Mouse (Mus musculus) kidney, postnatal 0 days (tissue): ENCODE data around the gene Sertad3. TPM values are rescaled to one million over a fixed set of nuclear protein-coding genes. Genes with fewer than 3 reads are reported as not detected.

Experiments used
- ATAC-seq: fragments of 200-750 bp; cut with Nextera tagmentation; replicated peaks from 2 replicates; pipeline ENCODE4 v1.8.0; 2017; ENCODE audit warnings: low read depth, moderate number of reproducible peaks, moderate TSS enrichment, moderate library complexity; ENCODE audit not compliant: low FRiP score
- DNase-seq: peaks from one replicate; pipeline ENCODE4 v3.0.0-alpha.2; 2016; ENCODE audit warnings: low spot score
- H3K27ac ChIP-seq: fragments of 300-500 bp; sonication (generic); 2 replicates; pipeline ENCODE4 v1.5.1; 2014; ENCODE audit warnings: mild to moderate bottlenecking
- H3K27me3 ChIP-seq: fragments of 300-500 bp; sonication (generic); 2 replicates; pipeline ENCODE4 v1.6.1; 2014; ENCODE audit warnings: low read length, mixed read lengths; ENCODE audit not compliant: insufficient read depth
- H3K36me3 ChIP-seq: fragments of 300-500 bp; sonication (generic); 2 replicates; pipeline ENCODE4 v1.6.1; 2014; ENCODE audit warnings: low read length, mixed read lengths; ENCODE audit not compliant: insufficient read depth
- H3K4me1 ChIP-seq: fragments of 300-500 bp; sonication (generic); replicated peaks from 2 replicates; pipeline ENCODE4 v1.6.1; 2014; ENCODE audit warnings: antibody characterized with exemption, low read length, mixed read lengths; ENCODE audit not compliant: insufficient read depth
- H3K4me2 ChIP-seq: fragments of 300-500 bp; sonication (generic); 2 replicates; pipeline ENCODE4 v1.6.1; 2014; ENCODE audit warnings: mild to moderate bottlenecking, low read length, moderate library complexity, mixed read lengths
- H3K4me3 ChIP-seq: fragments of 300-500 bp; sonication (generic); replicated peaks from 2 replicates; pipeline ENCODE4 v1.5.1; 2014; ENCODE audit warnings: low read depth, low read length
- H3K9ac ChIP-seq: fragments of 300-500 bp; sonication (generic); 2 replicates; pipeline ENCODE4 v1.6.1; 2014; ENCODE audit warnings: low read depth, low read length
- H3K9me3 ChIP-seq: fragments of 300-500 bp; sonication (generic); replicated peaks from 2 replicates; pipeline ENCODE4 v1.6.1; 2016; ENCODE audit warnings: low read length, inconsistent platforms, mixed read lengths
- CTCF ChIP-seq: IDR thresholded peaks from 2 replicates; pipeline ENCODE4 v1.5.1; 2016; ENCODE audit warnings: antibody characterized with exemption, low read depth, mild to moderate bottlenecking, moderate library complexity
- WGBS: fragments of 180-500 bp; shearing (Covaris S2); extraction: QIAGEN DNeasy Blood & Tissue Kit; methylation state at CpG from one replicate; pipeline ENCODE4 v1.1.7; 2014; 5-methylcytosine and 5-hydroxymethylcytosine counted together
- polyA plus RNA-seq: library from polyadenylated mRNA; unstranded; fragments of >200 nt; fragmentation: Nextera tagmentation; extraction: Ambion mirVana; gene quantifications from 2 replicates; pipeline ENCODE4 v1.2.1, GENCODE M21; 2015

Sertad3 gene
- polyA plus RNA-seq, 1 experiment from 2014 or later = 25.3 TPM

DNA sequence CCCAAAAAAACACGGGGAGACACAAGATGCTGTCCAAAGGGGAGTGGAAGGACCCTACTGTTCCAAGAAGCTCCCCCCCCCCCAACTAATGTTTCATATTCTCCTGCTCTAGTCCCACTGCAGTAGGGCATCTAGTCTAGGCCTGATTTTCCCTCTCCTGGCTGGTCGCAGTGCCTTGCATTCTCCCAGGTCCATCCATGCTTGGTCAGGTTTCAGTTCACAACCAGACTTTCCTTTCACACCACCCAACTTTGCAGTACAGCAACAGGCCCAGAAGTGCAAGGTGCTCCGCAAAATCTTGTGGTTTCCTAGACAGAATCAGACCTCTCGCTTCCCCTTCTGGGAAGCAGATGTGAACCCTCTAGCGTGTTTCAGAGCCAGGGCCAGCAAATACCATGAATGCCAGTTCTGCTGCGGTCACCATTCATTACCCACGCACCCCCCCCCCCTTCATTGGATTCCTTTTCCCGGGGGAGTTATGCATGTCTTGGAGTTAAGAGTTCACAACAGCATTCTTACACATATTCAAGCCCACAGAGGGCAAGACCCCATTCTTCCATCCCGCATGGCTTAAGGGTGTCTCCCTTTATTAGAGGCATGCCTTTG is 33.3 kb downstream of the Sertad3 start:
- DNase-seq (peak; percentile 64), ATAC-seq (no peak)
- Histone ChIP-seq H3K4me1 (peaks cover 6% of the 10 kb centered on the region), H3K27ac (peak overlapping the region; percentile 100), H3K4me2 (peak overlapping the region; percentile 69), H3K9ac (peak overlapping the region; percentile 3; the same call in 1 of the 2 replicates), H3K4me3 (peak overlapping the region; percentile 55; the same call in 1 of the 2 replicates), H3K27me3 (no peaks in the 10 kb centered on the region), H3K9me3 (no peaks in the 10 kb centered on the region), H3K36me3 (no peaks in the 10 kb centered on the region)
- WGBS = 23% methylated on average over 9 of the region's 9 CpGs
- no peak for TF ChIP-seq CTCF

- Histone ChIP-seq H3K4me3 (peak overlapping the region; percentile 55), H3K27ac (peak overlapping the region; percentile 100), H3K36me3 (no peaks in the 10 kb centered on the region), H3K9me3 (no peaks in the 10 kb centered on the region), H3K4me2 (peak overlapping the region; percentile 69), H3K9ac (peak overlapping the region; percentile 82), H3K27me3 (no peaks in the 10 kb centered on the region), H3K4me1 (peaks cover 6% of the 10 kb centered on the region)
- WGBS = under 1% methylated on average over 54 of the region's 54 CpGs
- DNase-seq (peak; percentile 99), ATAC-seq (peak; percentile 93)
- TF ChIP-seq CTCF = peak; percentile 35; the same call in 1 of the 2 replicates
Measured at GRCm38 (mm10) chr7:27507711-27508647, 34.4 kb downstream of the Sertad3 start.

- no peaks in the 10 kb centered on the region for H3K27me3 ChIP-seq
- peak overlapping the region; percentile 100 for H3K27ac ChIP-seq
- ATAC-seq (peak; percentile 61), DNase-seq (peak; percentile 86)
- H3K9me3 ChIP-seq = no peaks in the 10 kb centered on the region
- 0 out of 2 replicates have a peak overlapping the region, but pooled peaks have one; percentile 37 for H3K9ac ChIP-seq
- peaks cover 6% of the 10 kb centered on the region for H3K4me1 ChIP-seq
- WGBS = 19% methylated on average over 6 of the region's 6 CpGs
- peak overlapping the region; percentile 55 for H3K4me3 ChIP-seq
- TF ChIP-seq CTCF = peak; percentile 78
- H3K4me2 ChIP-seq = peak overlapping the region; percentile 69
- H3K36me3 ChIP-seq = no peaks in the 10 kb centered on the region
Measured at GRCm38 (mm10) chr7:27508648-27509005, 35.1 kb downstream of the Sertad3 start.

- H3K9ac ChIP-seq = no peak overlapping the region
- no peaks in the 10 kb centered on the region for H3K36me3 ChIP-seq
- H3K27me3 ChIP-seq = no peaks in the 10 kb centered on the region
- 83% methylated on average over 2 of the region's 2 CpGs for WGBS
- H3K4me1 ChIP-seq = peaks cover 6% of the 10 kb centered on the region
- H3K4me2 ChIP-seq = no peak overlapping the region
- no peak overlapping the region for H3K4me3 ChIP-seq
- H3K27ac ChIP-seq = no peak overlapping the region
- no peaks in the 10 kb centered on the region for H3K9me3 ChIP-seq
- no peak for TF ChIP-seq CTCF
- no peak for ATAC-seq
- no peak for DNase-seq
Measured at GRCm38 (mm10) chr7:27510809-27511208, 37.2 kb downstream of the Sertad3 start.

GRCm38 (mm10) chr7:27514961-27515360 is 41.4 kb downstream of the Sertad3 start:
- Histone ChIP-seq H3K4me2 (no peak overlapping the region), H3K4me3 (no peak overlapping the region), H3K36me3 (peaks cover 8% of the 10 kb centered on the region; the same call in 1 of the 2 replicates), H3K27me3 (no peaks in the 10 kb centered on the region), H3K27ac (no peak overlapping the region), H3K9me3 (no peaks in the 10 kb centered on the region), H3K9ac (no peak overlapping the region), H3K4me1 (no peaks in the 10 kb centered on the region)
- no peak for TF ChIP-seq CTCF
- no peak for ATAC-seq
- 60% methylated on average over 9 of the region's 9 CpGs for WGBS
- DNase-seq = no peak

DNA sequence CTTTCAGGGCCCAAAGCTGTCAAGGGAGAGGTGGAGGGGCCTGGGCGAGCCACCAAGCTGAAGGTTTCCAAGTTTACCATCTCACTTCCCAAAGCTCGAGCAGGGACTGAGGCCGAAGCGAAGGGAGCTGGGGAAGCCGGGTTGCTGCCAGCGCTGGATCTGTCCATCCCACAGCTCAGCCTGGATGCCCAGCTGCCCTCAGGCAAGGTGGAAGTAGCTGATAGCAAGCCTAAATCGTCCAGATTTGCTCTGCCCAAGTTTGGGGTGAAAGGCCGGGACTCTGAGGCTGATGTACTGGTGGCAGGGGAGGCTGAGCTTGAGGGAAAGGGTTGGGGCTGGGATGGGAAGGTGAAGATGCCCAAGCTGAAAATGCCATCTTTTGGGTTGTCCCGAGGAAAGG is 44.7 kb downstream of the Sertad3 start:
- ATAC-seq = no peak
- H3K27me3 ChIP-seq = no peaks in the 10 kb centered on the region
- H3K9me3 ChIP-seq = no peaks in the 10 kb centered on the region
- no peak overlapping the region for H3K27ac ChIP-seq
- TF ChIP-seq CTCF = no peak
- H3K4me1 ChIP-seq = no peaks in the 10 kb centered on the region
- peaks cover 8% of the 10 kb centered on the region; the same call in 1 of the 2 replicates for H3K36me3 ChIP-seq
- no peak for DNase-seq
- H3K4me2 ChIP-seq = no peak overlapping the region
- H3K9ac ChIP-seq = no peak overlapping the region
- H3K4me3 ChIP-seq = no peak overlapping the region
- 86% methylated on average over 9 of the region's 9 CpGs for WGBS
